Comparison of ENCODE assay signal across 15 mouse cellular contexts in genomic region chr11:95805010-95805409, GRCm38 (mm10). TPM values are rescaled to one million over a fixed set of nuclear protein-coding genes. Genes with fewer than 3 reads are reported as not detected.
DNase-seq lines count a peak whose midpoint lies in the region; ATAC-seq and TF ChIP-seq lines count a peak whose summit lies in the region.
"Had no signal": no experiment of that assay in that cellular context is flagged by ENCODE, and none has a peak within 500 bp of the region (broad histone marks: within the 10 kb centered on the region; RNA-seq: fewer than 3 reads in every experiment).

No protein-coding gene starts in this region.

- DNase-seq in CD4-positive helper T cell, adult 2 months (ENCODE audit: low read depth, low spot score): peak; percentile 53
- peak; percentile 34 to 48 for DNase-seq in spleen, postnatal 36 days (ENCODE audit: low spot score in 2 of 2)
- no peak for DNase-seq in frontal cortex, postnatal 10 days (ENCODE audit: low spot score in 2 of 2)
- no peak for DNase-seq in frontal cortex, postnatal 36 days (ENCODE audit: low spot score in 2 of 2)
- no peak for DNase-seq in heart, postnatal 4 days
- DNase-seq: cerebellum, postnatal 14 days had no signal

- 48% methylated on average over 5 of the region's 5 CpGs for WGBS in intestine, postnatal 0 days
- WGBS in forebrain, embryonic 16.5 days: 69% methylated on average over 5 of the region's 5 CpGs

- no peaks in the 10 kb centered on the region for H3K9me3 ChIP-seq in intestine, postnatal 0 days (ENCODE audit: control insufficient read depth)
- peaks cover 7% of the 10 kb centered on the region; the same call in 1 of the 2 replicates for H3K9me3 ChIP-seq in forebrain, embryonic 16.5 days (ENCODE audit: control insufficient read depth, low read length)
- H3K9me3 ChIP-seq: embryonic facial prominence, embryonic 13.5 days; lung, embryonic 15.5 days; stomach, embryonic 15.5 days had no signal

- no peak overlapping the region for H3K4me2 ChIP-seq in intestine, postnatal 0 days (replicated peaks; ENCODE audit: low read depth)
- H3K4me2 ChIP-seq in forebrain, embryonic 16.5 days (ENCODE audit: low read length): no peak overlapping the region
- H3K4me2 ChIP-seq: embryonic facial prominence, embryonic 13.5 days; lung, embryonic 15.5 days; stomach, embryonic 15.5 days had no signal

- no peak overlapping the region for H3K9ac ChIP-seq in intestine, postnatal 0 days (ENCODE audit: low read depth, low read length)
- no peak overlapping the region for H3K9ac ChIP-seq in forebrain, embryonic 16.5 days (replicated peaks; ENCODE audit: low read depth, low read length)
- H3K9ac ChIP-seq: embryonic facial prominence, embryonic 13.5 days; lung, embryonic 15.5 days; stomach, embryonic 15.5 days had no signal

- H3K4me3 ChIP-seq in intestine, postnatal 0 days (ENCODE audit: low read depth, low read length): no peak overlapping the region
- H3K4me3 ChIP-seq in forebrain, embryonic 16.5 days (replicated peaks; ENCODE audit: low read length): no peak overlapping the region
- H3K4me3 ChIP-seq: embryonic facial prominence, embryonic 13.5 days; layer of hippocampus, adult 2 months; lung, embryonic 15.5 days; midbrain, embryonic 10.5 days; stomach, embryonic 15.5 days had no signal

- ATAC-seq in CD4-positive, CD25-positive, alpha-beta regulatory T cell, adult 4 months: peak; percentile 99
- peak; percentile 67 for ATAC-seq in intestine, postnatal 0 days
- ATAC-seq in forebrain, embryonic 16.5 days: no peak

- H3K27me3 ChIP-seq in intestine, postnatal 0 days (replicated peaks; ENCODE audit: control insufficient read depth, insufficient read depth, low read length): no peaks in the 10 kb centered on the region
- no peaks in the 10 kb centered on the region for H3K27me3 ChIP-seq in forebrain, embryonic 16.5 days (replicated peaks; ENCODE audit: control insufficient read depth, insufficient read depth, low read length)
- H3K27me3 ChIP-seq: embryonic facial prominence, embryonic 13.5 days; lung, embryonic 15.5 days; stomach, embryonic 15.5 days had no signal

- H3K36me3 ChIP-seq in intestine, postnatal 0 days (ENCODE audit: control insufficient read depth, insufficient read depth): no peaks in the 10 kb centered on the region
- no peaks in the 10 kb centered on the region for H3K36me3 ChIP-seq in forebrain, embryonic 16.5 days (ENCODE audit: control insufficient read depth, insufficient read depth)
- H3K36me3 ChIP-seq: embryonic facial prominence, embryonic 13.5 days; lung, embryonic 15.5 days; midbrain, embryonic 10.5 days; stomach, embryonic 15.5 days had no signal

- H3K4me1 ChIP-seq in intestine, postnatal 0 days (replicated peaks; ENCODE audit: control insufficient read depth, insufficient read depth, low read length): 0 out of 2 replicates have a peak, but pooled peaks cover 12% of the 10 kb centered on the region
- H3K4me1 ChIP-seq in forebrain, embryonic 16.5 days (replicated peaks; ENCODE audit: control insufficient read depth, insufficient read depth, low read length): no peaks in the 10 kb centered on the region
- H3K4me1 ChIP-seq: embryonic facial prominence, embryonic 13.5 days; lung, embryonic 15.5 days had no signal

- H3K27ac ChIP-seq in intestine, postnatal 0 days (ENCODE audit: low read depth, low read length): peak overlapping the region; percentile 60
- no peak overlapping the region for H3K27ac ChIP-seq in forebrain, embryonic 16.5 days (ENCODE audit: low read length)
- H3K27ac ChIP-seq: embryonic facial prominence, embryonic 13.5 days; layer of hippocampus, adult 2 months; lung, embryonic 15.5 days; midbrain, embryonic 10.5 days; stomach, embryonic 15.5 days had no signal

- no peak for TF ChIP-seq CTCF in intestine, postnatal 0 days (IDR thresholded peaks at IDR 0.05; ENCODE audit: low read depth)

RNA-seq across cellular contexts. Expression of gene Phospho1, which starts 19.3 kb away (rescaled TPM):
- polyA plus RNA-seq in CD4-positive, CD25-positive, alpha-beta regulatory T cell, adult 4 months (2017; shearing (Covaris generic)): not detected
- polyA plus RNA-seq in intestine, postnatal 0 days (2015; fragmentation: Nextera tagmentation; extraction: Ambion mirVana): 2.6 and 2.9 TPM in 2 replicates
- not detected in 2 replicates for polyA plus RNA-seq in forebrain, embryonic 16.5 days (2015; fragmentation: Nextera tagmentation; extraction: Ambion mirVana)
- total RNA-seq in heart, postnatal 4 days (2021): 10 to 100 TPM; 71.7 to 82.2 TPM
- polyA plus RNA-seq: neural tube, embryonic 11.5 days had no signal

RNA-seq across cellular contexts. Expression of gene Gngt2, which starts 32.0 kb away (rescaled TPM):
- polyA plus RNA-seq in CD4-positive, CD25-positive, alpha-beta regulatory T cell, adult 4 months (2017; shearing (Covaris generic)): 10 to 100 TPM; 56.7 to 64.5 TPM
- 19.9 and 23.2 TPM in 2 replicates for polyA plus RNA-seq in intestine, postnatal 0 days (2015; fragmentation: Nextera tagmentation; extraction: Ambion mirVana)
- 2.7 and 2.9 TPM in 2 replicates for polyA plus RNA-seq in forebrain, embryonic 16.5 days (2015; fragmentation: Nextera tagmentation; extraction: Ambion mirVana)
- 10 to 100 TPM; 23.2 to 23.8 TPM for total RNA-seq in heart, postnatal 4 days (2021)

RNA-seq across cellular contexts. Expression of gene Abi3, which starts 37.3 kb away (rescaled TPM):
- 10 to 100 TPM; 83.1 to 93.7 TPM for polyA plus RNA-seq in CD4-positive, CD25-positive, alpha-beta regulatory T cell, adult 4 months (2017; shearing (Covaris generic))
- polyA plus RNA-seq in intestine, postnatal 0 days (2015; fragmentation: Nextera tagmentation; extraction: Ambion mirVana): 7.5 and 8.1 TPM in 2 replicates
- 1.5 and 2.0 TPM in 2 replicates for polyA plus RNA-seq in forebrain, embryonic 16.5 days (2015; fragmentation: Nextera tagmentation; extraction: Ambion mirVana)
- total RNA-seq in heart, postnatal 4 days (2021): 10 to 100 TPM; 16.7 to 19.5 TPM

Comparison
In these comparisons a context has a peak if more than half of its experiments do, and no peak if none do; other contexts are left out.
1. DNase-seq: peak in CD4-positive helper T cell, adult 2 months (single experiment) and spleen, postnatal 36 days (2 of 2); none in frontal cortex, postnatal 10 days (0 of 2), frontal cortex, postnatal 36 days (0 of 2) and heart, postnatal 4 days (single experiment).